Mouse (Mus musculus): ENCODE results near the gene Dzank1. TPM values are rescaled to one million over a fixed set of nuclear protein-coding genes. Genes with fewer than 3 reads are reported as not detected.

The Dzank1 gene
- polyA plus RNA-seq, 1 experiment, result 0.16 TPM

- no peak overlapping the region for H3K4me3 ChIP-seq (ENCODE audit: insufficient read depth, poor library complexity, severe bottlenecking)
- H3K79me3 ChIP-seq (ENCODE audit: low read depth), result no peaks in the 10 kb centered on the region
- no peak overlapping the region for H3ac ChIP-seq (ENCODE audit: control insufficient read depth, insufficient read length, low read depth)
- no peaks in the 10 kb centered on the region for H3K27me3 ChIP-seq (ENCODE audit: control insufficient read depth, insufficient read depth, insufficient read length)
- TF ChIP-seq MYOD1 (IDR thresholded peaks at IDR 0.05; ENCODE audit: control insufficient read depth, insufficient read length, low read depth), result no peak
- no peak for TF ChIP-seq CEBPB (IDR thresholded peaks at IDR 0.05; ENCODE audit: low read depth)
- TF ChIP-seq FOSL1 (IDR thresholded peaks at IDR 0.05; ENCODE audit: insufficient read depth, low read length, poor library complexity, severe bottlenecking), result no peak
- no peak for TF ChIP-seq CTCF (IDR thresholded peaks at IDR 0.05; ENCODE audit: control insufficient read depth, insufficient read depth, insufficient read length)
- no peak for TF ChIP-seq MYOG (IDR thresholded peaks at IDR 0.05; ENCODE audit: control insufficient read depth, extremely low read depth, insufficient read length)
- TF ChIP-seq USF1 (IDR thresholded peaks at IDR 0.05; ENCODE audit: low read depth), result no peak
- TF ChIP-seq MAX (IDR thresholded peaks at IDR 0.05), result no peak
- no peaks in the 10 kb centered on the region for H3K36me3 ChIP-seq (ENCODE audit: control insufficient read depth, insufficient read depth)
- H3K79me2 ChIP-seq (ENCODE audit: control insufficient read depth, insufficient read depth), result no peaks in the 10 kb centered on the region
Measured at GRCm38 (mm10) chr2:144422094-144422675, 105.0 kb downstream of the Dzank1 start.

Other genes with a start within 250 kb of the Dzank1 start
- not detected for gene Ovol2, start 195.3 kb downstream of the Dzank1 start, polyA plus RNA-seq (2012; fragmentation: generic; extraction: Trizol)
- gene Kat14, start 158.4 kb downstream of the Dzank1 start, polyA plus RNA-seq (2012; fragmentation: generic; extraction: Trizol), result 32.6 TPM
- gene Pet117, start 158.4 kb downstream of the Dzank1 start, polyA plus RNA-seq (2012; fragmentation: generic; extraction: Trizol), result 1.2 TPM
- gene Polr3f, start 304 bp upstream of the Dzank1 start, polyA plus RNA-seq (2012; fragmentation: generic; extraction: Trizol), result 5.6 TPM
- gene Rbbp9, start 23.5 kb upstream of the Dzank1 start, polyA plus RNA-seq (2012; fragmentation: generic; extraction: Trizol), result 6.0 TPM
- 60.4 TPM for gene Sec23b, start 28.8 kb upstream of the Dzank1 start, polyA plus RNA-seq (2012; fragmentation: generic; extraction: Trizol)
- 48.3 TPM for gene Smim26, start 66.6 kb upstream of the Dzank1 start, polyA plus RNA-seq (2012; fragmentation: generic; extraction: Trizol)
- 7.1 TPM for gene Dtd1, start 72.5 kb upstream of the Dzank1 start, polyA plus RNA-seq (2012; fragmentation: generic; extraction: Trizol)

Measured in C2C12 (cell line).